Mouse (Mus musculus) small intestine, adult 2 months (tissue): ENCODE results near the gene Plekhg2.

Source experiments
- CTCF ChIP-seq: fragments of 200-500 bp; IDR thresholded peaks from 2 replicates; pipeline ENCODE4 v1.5.1; 2012; ENCODE audit warnings: low read depth, mild to moderate bottlenecking, control low read depth, inconsistent platforms, low read length, moderate library complexity, mixed read lengths; ENCODE audit not compliant: insufficient replicate concordance, insufficient read length; ENCODE audit errors: extremely low read depth
- POLR2A ChIP-seq: fragments of 200-500 bp; IDR thresholded peaks from 2 replicates; pipeline ENCODE4 v1.6.1; 2012; ENCODE audit warnings: low read depth, mild to moderate bottlenecking, control low read depth, inconsistent platforms, low read length, moderate library complexity

DNA sequence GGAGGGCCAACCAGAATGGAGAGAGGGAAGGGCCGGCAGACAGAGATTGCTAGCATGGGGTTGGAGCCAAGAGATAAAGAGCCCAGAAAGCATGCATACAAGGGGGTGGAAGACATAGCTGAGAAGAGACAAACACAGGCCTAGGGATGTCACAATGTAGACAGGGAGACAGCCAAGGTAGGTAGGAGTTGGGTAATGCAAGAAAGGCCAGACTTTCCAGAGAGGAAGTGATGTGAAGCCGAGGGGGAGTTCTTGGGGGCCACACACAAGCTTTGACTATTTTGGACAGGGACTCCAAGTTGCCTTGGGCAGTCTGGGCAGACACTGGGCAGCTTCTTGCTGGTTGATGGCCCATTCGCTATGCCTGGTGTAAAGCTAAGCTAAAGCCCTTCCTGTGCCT lies 29.5 kb upstream of the Plekhg2 start:
- TF ChIP-seq POLR2A = no peak
- TF ChIP-seq CTCF = no peak
